Mouse (Mus musculus) telencephalon, adult 2 months (tissue): Measurements from ENCODE around the gene Tie1.
"Not testable (repeated sequence)": the region's sequence is repeated elsewhere in the genome, so short reads cannot be mapped to it uniquely, and the experiment has no call there.

Source experiments
- DNase-seq: peaks from one replicate; pipeline ENCODE4 v3.0.0-alpha.2; 2011; ENCODE audit warnings: low read depth, low spot score

Gene Tie1

DNA sequence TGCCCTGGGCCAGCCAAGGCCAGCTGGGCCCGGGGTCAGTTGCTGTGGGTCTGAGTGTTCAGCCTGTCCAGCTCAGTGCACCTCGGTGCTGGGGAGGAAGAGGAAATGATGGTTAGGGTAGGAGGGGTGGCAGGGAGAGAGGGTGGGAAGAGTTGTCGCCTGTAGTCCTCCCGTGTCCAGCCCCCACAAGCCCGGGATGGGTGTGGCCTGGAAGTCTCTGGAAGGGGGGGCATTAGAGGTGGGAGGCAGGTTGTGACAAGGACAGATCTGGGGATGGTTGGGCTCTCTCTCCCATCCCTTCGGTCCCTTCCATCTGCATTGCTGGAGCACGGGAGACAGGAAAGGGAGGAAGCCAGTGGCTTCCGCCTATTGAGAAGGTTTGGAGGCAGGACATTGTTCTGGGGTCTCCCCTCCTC lies at the start of gene Tie1:
Gene Tie1 (minus strand): TSS at position 345 of the 416 bp plus-strand sequence.
- DNase-seq, result no peak

DNA sequence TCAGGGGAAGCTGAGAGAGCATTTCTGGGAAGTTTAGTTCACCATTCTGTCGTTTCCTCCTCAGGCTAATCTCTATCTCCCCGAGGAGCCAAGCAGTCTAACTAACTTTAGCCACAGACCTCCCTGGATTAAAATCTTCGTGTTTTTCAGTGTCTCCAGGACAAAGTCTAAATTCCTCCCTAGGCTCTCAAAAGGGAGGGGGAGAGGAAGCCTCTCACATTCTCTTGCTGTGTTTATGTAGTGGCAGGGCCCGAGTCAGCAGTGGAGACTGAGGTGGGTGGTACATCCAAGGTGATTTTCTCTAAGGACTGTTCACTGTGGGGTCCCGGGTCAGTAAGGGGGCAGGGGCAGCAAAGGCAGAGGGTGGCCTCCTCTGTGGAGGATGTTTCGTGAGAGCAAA lies 47.9 kb upstream of the Tie1 start:
- no peak for DNase-seq

DNA sequence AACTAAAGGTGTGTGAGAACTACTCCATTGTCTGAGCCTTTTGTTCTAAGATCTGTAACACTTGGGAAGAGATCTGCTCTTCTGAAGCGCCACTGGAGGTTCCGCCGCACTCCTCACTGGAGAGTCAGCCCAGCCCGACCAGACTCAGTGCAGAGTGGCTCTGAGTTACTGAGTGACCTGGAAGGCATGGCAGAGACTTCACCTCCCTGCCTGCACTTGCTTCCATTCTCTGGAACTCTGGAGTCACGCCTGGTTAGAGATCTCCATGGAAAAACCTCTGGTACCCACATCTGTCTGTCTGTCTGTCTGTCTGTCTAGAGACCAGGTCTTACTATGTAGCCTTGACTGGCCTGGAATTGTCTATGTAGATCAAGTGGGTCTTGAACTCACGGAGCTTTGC lies 45.7 kb upstream of the Tie1 start:
- no peak for DNase-seq

DNA sequence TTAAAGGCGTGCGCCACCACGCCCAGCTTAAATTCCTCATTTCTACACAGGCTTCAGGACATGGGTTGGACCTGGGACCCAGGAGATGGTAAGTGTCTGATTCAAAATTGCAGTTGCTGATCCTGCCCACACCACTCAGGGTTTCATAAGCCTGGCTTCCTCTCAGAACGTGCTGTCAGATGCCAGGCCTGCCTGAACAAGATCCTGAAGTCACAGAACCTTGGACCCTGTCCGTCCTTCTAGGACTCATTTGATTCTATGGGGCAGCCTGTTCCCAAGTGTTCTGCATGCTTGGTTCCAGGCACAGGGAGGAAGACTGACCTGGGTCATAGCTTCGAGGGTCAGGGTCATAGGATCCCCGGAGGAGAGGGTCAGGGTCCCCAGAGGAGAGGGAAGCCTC lies 43.7 kb upstream of the Tie1 start:
- no peak for DNase-seq

DNA sequence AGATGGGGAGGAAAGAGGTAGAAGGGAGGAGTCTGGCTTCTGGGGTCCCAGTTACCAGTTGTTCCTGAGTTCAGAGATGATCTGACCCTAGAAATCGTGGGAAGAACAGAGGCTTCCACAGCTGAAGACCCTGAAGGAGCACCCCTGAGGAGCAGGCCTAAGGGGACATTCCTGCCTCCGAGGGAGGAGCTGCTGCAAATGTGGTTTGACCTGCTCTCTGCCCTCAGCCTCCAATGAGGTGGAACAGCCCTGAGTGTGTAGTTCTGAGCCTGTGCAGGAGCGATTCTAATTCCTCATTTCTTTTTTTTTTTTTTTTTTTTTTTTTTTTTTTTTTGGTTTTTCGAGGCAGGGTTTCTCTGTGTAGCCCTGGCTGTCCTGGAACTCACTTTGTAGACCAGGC lies 43.3 kb upstream of the Tie1 start:
- no peak for DNase-seq

DNA sequence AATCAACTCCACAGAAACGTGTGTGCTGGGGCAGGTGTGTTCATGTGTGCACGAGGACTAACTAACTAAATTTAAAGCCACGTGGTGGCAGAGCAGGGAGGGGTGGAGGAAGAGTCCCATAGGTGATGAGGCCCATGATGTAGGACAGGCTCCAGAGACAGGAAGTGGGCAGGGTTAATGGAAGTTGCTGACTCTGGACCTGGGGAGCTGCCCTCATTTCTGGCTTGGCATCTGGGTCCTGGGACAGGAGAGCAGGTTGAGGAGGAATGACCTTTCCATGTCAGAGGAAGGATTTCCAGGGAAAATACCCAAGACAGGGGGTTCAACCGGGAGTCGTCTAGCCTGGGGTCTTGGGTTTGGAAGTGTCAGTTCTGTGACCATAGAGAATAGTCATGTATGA lies 42.8 kb upstream of the Tie1 start:
- DNase-seq, result no peak

DNA sequence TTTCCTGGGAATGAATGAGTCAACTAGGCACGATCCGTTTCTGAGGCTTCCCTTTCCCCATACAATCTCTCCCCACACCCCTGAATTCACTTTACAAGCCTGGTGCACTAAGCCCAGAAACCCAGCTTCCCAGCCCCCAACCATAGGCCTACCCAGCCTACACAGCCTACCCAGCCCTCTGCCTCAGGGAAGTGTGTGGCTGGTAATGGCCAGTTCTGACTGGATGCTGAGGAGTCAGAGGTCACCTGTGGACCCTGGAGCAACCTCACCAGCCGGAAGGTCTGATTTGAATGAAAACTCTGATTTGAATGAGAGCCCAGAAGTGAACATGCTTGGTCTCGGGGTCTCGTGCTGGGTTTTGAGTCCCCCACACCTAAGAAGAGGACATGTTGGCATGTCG lies 37.9 kb upstream of the Tie1 start:
- DNase-seq, result no peak

DNA sequence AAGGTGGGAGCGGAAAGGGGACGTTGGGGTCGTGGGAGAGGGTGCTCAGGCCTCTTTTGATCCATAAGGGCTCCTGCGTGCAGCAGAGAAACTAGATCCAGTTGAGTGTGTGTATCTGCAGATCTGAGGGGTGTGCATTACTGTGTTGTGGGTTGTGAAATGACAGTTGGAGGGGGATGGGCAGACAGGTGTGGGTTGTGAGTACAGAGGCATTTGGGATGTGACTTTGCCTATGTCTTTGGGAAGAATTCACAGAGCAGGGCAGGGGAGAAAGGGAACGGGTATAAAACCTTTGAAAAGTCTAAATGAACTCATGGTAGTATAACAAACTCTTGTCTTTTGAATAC lies 37.4 kb upstream of the Tie1 start:
- DNase-seq, result no peak

DNA sequence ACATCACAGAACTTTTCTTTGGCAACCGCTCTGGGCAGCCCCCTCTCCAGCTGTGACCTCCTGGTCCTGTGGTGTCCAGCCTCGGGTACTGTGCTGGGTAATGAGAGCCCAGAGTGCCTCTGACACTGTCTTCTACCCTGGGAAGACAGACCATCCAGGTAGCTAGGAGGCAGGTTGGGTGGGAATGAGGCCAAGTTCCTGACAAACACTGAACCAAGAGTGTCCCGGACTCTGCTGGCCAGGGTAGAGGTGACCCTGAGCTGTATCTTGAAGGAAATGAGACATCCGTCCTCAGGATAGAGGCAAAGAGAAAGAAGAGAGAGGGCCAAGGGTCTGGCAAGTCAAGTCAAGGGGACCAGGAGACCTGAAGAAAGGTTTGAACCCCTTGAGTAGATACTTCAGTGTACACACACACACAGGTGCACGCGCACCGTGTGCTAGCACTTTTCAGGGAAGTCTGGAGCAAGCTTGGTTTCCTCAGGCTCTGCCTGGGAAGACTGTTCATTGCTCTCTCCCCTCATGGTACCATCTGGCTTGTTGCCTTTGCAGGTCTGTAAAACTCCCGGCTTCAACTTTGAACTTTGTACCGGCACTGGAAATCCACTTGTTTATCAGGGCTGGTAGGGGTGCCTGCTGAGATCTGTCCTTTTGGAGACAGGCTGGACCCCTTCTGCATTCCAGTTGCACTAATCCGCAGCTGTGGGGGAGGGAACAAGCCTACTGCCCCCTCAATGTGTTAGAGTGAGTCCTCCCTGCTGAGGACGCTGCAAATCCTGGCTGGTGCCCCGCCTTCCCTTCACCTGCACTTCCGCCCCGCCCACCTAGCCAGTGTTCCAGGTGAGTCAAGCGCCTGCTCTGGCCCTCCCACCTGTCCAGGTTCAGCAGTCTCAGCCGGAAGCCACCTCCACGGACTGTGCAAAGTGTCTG lies 36.8 kb upstream of the Tie1 start, which contains the start of gene 2610528J11Rik:
Gene 2610528J11Rik (plus strand): TSS at position 592 of the 927 bp plus-strand sequence.
- DNase-seq, result no peak

DNA sequence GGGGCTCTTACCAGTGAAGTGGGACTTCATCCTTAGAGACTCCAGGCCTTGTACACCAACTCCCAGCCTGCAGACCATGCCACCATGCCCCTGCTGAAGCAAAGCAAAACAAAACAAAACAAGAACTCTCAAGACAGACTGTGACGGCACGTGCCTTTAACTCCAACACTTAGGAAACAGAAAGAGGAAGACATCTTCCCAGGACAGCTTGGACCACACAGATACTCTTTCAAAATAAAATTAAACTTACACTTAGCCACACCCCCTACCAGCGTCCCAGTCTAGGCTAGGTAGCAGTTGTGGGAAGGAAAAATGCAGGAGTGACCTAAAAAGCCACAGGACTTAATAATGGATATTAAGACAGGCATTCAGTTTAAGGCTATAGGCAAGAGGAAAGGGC lies 35.9 kb upstream of the Tie1 start:
- no peak for DNase-seq

DNA sequence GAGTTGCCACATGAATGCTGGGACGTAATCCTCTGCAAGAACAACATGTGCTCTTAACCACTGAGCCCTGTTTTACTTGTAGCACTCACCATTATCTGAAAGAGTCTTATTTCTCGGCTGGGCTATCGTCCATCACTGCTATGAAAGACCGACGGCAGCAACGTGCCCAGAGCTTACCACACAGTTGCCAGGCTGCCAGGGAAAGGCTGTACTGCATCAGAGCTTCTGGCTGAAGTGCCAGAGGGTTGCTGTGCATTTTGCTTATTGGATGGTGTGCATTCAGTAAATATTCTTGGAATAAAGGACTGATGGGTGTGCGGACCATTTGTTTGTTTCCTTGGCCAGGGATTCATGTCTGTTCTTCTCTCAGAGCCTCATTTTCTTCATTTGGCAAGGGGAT lies 34.1 kb upstream of the Tie1 start:
- DNase-seq, result no peak

DNA sequence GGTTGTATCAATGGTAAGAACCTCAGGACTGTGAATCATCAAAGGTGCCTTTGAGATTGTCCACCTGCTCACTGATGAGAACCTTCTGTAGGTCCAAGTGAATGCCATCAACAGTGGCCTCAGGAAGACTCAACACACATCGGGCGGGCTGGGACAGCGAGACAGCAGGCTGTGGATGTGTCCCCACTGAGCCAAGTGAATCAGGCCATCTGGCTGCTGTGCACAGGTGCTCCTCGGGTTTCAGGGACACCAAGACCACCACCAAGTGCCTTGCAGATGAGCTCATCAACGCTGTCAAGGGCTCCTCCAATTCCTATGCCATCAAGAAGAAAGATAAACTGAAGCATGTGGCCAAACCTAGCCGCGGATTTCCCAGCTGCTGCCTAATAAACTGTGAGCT lies 32.4 kb upstream of the Tie1 start:
- no peak for DNase-seq

DNA sequence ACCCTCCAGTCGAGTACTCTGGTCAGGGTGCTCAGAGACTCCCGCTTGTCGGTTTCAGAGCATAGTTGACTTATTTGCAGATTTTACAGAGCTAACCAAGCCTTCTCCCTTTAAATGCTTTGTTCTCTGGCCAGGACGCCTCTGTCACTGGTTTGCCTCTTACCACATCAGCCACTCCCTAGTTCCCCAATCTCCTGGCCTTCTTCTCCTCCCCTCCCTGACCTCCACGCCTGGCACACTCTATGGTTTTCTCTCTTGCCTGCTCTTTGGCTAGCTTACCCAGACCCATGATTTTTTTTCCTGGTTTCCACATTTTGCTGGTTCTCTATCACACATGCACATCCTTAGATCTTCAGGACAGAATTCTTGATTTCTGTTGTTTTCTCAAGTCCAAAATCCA lies 28.3 kb upstream of the Tie1 start:
- no peak for DNase-seq

DNA sequence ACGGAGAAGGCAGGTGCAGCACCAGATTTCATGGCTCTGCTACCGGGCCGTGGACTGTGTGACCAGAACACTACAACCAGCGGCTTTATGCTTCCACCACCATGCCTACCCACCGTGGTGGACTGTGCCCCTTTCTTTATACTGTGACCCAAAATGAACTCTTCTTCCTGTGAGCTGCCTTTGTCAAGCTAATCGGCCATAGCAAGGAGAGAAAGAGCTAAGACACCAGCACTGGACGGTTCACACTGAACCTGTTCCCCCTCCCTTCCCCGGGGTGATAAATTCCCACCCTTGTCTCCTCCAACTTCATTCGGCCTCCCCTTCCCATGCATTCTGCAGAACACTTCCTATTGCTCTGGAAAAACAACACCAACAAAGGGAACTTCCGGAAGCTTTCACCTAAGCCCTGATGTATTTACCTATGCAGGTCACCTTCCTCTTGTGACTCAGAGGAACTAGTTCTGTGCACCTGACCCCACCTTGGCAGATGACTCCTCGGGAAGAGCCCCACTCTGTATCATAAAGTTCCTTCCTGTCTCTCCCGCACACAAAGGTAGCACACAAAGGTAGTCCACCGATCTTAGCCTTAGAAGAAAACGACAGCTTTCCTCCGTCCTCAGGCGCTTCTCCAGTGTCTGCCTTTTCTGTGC lies 27.8 kb upstream of the Tie1 start:
- no peak for DNase-seq

DNA sequence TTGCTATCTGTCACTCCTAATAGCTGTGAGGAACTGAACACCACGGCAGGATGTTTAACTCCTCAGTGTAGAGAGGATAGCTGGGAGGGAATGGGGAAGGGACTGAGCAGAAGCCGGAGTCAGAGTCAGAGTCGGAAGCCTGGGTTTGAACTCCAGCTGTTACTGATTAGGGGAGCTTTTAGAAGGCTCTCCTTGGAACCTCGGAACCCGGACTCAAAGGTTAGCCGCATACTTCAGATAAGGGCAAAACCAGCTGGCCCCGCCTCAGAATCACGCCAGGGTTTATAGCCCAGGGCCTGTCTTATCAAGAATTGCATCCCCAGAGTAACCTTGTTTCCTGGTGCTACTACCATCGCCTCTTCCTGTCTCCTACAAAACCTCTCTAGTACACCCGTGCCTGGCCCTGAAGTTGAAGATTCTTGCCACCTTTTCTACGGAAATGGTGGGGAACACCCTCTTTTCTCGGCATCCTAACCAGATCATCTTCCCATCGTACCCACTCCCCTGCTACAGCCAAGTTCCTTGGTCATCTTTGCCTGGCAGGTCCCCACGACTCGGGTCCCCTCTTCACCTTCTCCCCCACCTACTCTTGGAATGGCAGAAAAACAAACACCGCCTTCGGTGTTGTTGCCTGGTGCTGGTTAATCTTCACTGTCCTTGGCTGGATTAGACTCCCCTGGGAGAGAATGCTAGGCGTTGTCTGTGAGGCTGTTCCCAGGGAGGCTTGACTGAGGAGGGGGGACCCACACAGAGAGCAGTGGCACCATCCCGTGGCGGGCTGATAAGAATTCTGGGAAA lies 27.0 kb upstream of the Tie1 start:
- DNase-seq, result no peak

DNA sequence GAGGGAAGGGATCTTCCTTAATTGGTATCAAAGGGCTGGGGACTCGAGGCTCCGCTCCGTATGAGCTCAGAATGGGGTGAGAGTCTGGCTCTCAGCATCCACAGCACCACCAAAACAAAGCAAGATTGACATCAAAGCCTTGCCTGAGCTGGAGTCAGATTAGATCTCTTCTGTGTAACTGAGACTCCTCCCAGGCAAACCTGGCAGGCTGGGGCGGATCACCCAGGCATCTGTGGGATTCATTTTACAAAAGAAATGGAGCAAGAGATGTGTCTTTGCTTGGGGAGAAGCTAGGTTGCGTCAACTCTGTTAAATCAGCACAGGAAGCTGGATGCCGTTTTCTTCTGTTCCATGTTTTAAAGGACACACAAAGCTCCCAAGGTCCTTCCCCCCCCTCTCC lies 19.2 kb upstream of the Tie1 start:
- DNase-seq, result no peak

DNA sequence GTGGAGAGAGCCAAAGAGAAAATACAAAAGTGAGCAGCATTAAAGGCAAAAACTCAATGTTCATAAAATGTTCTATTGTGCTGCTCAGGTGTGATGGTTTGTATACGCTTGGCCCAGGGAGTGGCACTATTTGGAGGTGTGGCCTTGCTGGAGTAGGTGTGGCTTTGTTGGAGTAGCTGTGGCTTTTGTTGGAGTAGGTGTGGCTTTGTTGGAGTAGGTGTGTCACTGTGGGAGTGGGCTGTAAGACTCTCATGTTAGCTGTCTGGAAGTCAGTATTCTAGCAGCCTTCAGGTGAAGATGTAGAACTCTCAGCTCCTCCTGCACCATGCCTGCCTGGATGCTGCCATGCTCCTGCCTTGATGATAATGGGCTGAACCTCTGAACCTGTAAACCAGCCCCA lies 17.3 kb upstream of the Tie1 start:
- DNase-seq, result not testable (repeated sequence)

DNA sequence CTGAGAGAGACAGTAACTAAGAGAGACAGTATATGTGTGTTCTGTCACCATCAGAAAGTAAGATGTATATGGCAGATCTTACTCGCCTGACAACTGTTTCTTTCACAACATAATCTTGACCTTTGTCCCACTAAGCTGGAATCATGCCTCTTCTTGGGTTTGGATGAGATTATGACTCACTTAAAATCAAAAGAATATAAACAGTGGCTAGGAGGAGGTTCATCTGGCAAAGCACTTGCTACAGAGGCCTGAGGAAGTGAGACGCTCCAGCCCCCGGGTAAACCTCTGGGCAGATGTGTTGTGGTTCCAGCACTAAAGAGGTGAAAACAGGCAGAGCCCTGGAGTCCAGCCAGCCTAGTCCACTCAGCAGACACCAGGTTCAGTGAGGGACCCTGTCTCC lies 15.7 kb upstream of the Tie1 start:
- no peak for DNase-seq

DNA sequence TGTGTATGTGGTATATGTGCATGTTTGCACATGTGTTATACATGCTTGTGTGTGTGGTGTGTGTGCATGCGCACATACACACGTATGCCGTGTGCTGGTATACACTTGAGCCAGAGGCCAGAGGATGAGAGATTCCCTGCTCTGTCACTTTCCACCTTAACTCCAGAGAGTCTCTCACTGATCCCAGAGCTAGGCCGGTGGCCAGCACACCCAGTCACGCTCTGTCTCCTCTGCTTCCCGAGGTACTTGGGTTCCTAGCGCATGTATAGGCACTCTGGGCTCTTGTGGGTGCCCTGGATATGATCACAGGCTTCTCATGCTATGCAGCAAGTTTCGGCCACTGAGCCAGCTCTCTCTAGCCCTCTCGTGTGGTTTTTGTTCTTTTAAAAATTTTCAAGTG lies 10.9 kb upstream of the Tie1 start:
- DNase-seq, result no peak

DNA sequence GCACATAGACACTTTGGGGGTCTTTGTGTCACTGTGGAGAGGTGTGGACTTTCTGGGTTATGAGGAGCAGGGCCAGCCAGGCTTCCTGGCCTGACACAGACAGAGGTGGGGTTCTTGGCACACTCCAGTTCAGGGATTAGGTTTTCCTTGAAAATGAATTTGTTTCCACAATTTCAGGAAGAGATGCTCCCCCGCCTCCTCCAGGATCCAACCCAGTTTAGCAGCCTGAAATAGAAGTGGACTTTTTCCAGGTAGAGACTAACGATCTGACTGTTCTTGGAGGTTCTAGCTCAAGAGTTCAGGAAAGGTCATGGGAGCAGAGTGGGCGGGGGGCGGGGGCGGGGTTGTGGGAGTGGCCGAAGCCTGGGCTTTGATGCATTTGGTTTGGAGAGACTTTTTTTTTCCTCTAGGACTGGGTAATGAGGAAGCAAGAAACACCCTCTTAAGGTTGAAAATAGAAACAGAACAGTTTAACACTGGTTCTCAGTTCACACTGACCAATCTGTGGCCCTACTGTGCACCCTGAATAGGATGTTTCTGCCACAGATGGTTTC lies 10.4 kb upstream of the Tie1 start:
- no peak for DNase-seq

DNA sequence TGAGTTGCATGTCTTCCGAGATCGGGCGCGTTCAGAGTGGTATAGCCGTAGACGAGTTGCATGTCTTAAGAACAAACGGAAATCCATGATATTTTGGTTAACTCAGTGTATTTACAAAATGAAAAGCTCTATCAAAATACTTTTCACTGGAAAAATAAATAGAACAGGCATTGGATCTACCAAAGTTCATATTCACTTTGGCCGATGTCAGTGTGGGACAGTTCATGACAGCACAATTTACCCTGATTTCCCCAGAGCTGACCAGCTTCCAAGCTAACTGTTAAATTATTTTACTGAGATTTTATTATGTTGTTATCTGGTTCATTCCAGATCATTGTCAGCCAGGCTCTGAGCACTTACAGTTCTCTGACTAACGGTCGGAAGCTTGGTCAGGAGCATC lies 600 bp upstream of the Tie1 start:
- DNase-seq, result no peak
